Mouse (Mus musculus) CH12.LX (cell line): ENCODE data around the gene Nr1h4.

Source experiments
- CTCF ChIP-seq, 2 experiments: IDR thresholded peaks in 1 of 2; conservative IDR thresholded peaks in 1 of 2; 2 replicates each; pipeline ENCODE4 v1.5.1; 2011 to 2012; ENCODE audit warnings: low read depth in 2 of 2, low read length in 2 of 2, improper control_type of control experiment in 1 of 2, inconsistent platforms in 1 of 2, mild to moderate bottlenecking in 1 of 2, moderate library complexity in 1 of 2
- MAX ChIP-seq: IDR thresholded peaks from 2 replicates; pipeline ENCODE4 v1.6.1; 2011; ENCODE audit warnings: low read length, improper control_type of control experiment
- MXI1 ChIP-seq: IDR thresholded peaks from 2 replicates; pipeline ENCODE4 v1.6.1; 2011; ENCODE audit warnings: mild to moderate bottlenecking, low read depth, low read length, improper control_type of control experiment
- NRF1 ChIP-seq: IDR thresholded peaks from 2 replicates; pipeline ENCODE4 v1.6.1; 2014; ENCODE audit warnings: low read depth, mild to moderate bottlenecking, inconsistent platforms, low read length, improper control_type of control experiment, moderate library complexity
- ZC3H11A ChIP-seq: IDR thresholded peaks from 2 replicates; pipeline ENCODE4 v1.6.1; 2012; ENCODE audit warnings: low read depth, mild to moderate bottlenecking, inconsistent platforms, low read length, improper control_type of control experiment
- ZKSCAN1 ChIP-seq: IDR thresholded peaks from 2 replicates; pipeline ENCODE4 v1.6.1; 2012; ENCODE audit warnings: low read depth, inconsistent platforms, low read length, improper control_type of control experiment, borderline replicate concordance

DNA sequence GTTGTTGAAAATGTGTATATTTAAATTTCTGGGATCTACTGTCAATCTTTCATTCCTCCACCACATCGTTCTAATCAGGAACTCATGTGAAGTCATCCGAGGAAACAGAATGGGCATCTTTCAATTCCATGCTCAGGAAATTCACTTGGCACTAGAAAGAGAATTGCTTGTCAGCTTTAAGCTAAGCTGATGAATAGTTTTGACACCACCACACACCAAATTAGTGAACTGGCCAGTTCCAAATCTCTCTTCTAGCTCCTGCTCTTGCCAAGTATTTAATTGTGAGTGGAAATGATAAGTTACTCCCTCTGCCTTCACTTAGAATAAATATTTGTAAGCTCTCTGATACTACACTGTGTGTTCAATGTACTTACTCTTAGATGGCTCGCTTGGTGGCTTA, 26.0 kb upstream of the Nr1h4 start:
- TF ChIP-seq CTCF (conservative IDR thresholded peaks at IDR 0.05 in 1 of 2, IDR thresholded peaks at IDR 0.05 in 1 of 2; ENCODE audit: low read depth in 2 of 2, low read length in 2 of 2) (no peak), ZKSCAN1 (no peak), ZC3H11A (no peak), MAX (no peak), MXI1 (no peak), NRF1 (no peak)
